ENCODE assay signal across 1 mouse cellular context in the genomic region with DNA sequence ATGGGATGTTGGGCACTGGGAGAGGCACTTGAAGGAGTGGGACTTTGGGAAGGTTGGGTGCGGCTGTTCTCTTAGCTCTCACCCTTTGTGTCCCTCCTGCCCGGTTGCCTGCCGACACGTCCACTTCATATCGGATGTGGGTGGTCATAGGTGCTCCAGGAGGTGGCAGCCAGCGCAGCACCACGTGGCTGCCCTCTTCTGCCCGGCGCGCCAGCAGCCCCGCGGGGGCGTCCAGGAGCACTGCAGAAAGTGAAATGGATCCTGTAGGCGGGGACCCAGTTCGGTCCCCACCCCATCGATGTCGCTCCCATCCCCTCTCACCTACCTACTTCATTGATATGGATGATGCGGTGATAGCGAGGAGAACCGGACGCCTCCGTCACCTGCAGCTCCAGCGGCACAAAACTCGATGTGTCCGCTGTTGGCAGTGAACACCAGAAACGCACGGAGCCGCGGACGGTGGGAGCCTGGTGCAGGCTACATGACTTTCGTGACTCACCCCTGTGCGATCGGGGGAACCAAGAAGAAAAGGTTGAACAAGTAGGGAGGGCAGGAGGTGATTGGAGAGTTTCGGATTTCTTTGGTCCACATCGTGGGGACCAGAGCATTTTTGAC.
TF ChIP-seq lines count a peak whose summit lies in the region.

No protein-coding gene starts in this region.

TF ChIP-seq in CH12.LX, 34 proteins besides CTCF, POLR2A, EP300 and RAD21:
- TF ChIP-seq TBP (conservative IDR thresholded peaks at IDR 0.05; ENCODE audit: low read depth, low read length) (no peak), SIN3A (IDR thresholded peaks at IDR 0.05; ENCODE audit: low read length) (no peak), POLR2AphosphoS2 (IDR thresholded peaks at IDR 0.05; ENCODE audit: low read depth, low read length) (no peak)
